Mouse (Mus musculus) thymus, adult 2 months (tissue): ENCODE measurements around the gene Spon1. TPM values are rescaled to one million over a fixed set of nuclear protein-coding genes. Genes with fewer than 3 reads are reported as not detected.

Experiments
- DNase-seq: peaks from one replicate; pipeline ENCODE4 v3.0.0; 2021
- H3K27ac ChIP-seq: fragments of 200-500 bp; 2 replicates; pipeline ENCODE4 v1.5.1; 2012; ENCODE audit warnings: low read length, control low read depth; ENCODE audit not compliant: control insufficient read depth, insufficient read depth
- H3K27me3 ChIP-seq: fragments of 200-500 bp; 2 replicates; pipeline ENCODE4 v1.6.1; 2012; ENCODE audit warnings: mild to moderate bottlenecking, low read length, moderate library complexity, mixed read lengths; ENCODE audit not compliant: control insufficient read depth, insufficient read depth
- H3K36me3 ChIP-seq: fragments of 200-500 bp; 2 replicates; pipeline ENCODE4 v1.6.1; 2012; ENCODE audit warnings: mild to moderate bottlenecking, low read length, moderate library complexity; ENCODE audit not compliant: control insufficient read depth, insufficient read depth
- H3K4me1 ChIP-seq: fragments of 200-500 bp; replicated peaks from 2 replicates; pipeline ENCODE4 v1.6.1; 2012; ENCODE audit warnings: low read length; ENCODE audit not compliant: control insufficient read depth, insufficient read depth
- H3K4me3 ChIP-seq: fragments of 200-500 bp; 2 replicates; pipeline ENCODE4 v1.5.1; 2012; ENCODE audit warnings: mild to moderate bottlenecking, low read length, control low read depth, moderate library complexity; ENCODE audit not compliant: control insufficient read depth, insufficient read depth
- CTCF ChIP-seq: fragments of 200-500 bp; IDR thresholded peaks from 2 replicates; pipeline ENCODE4 v1.5.1; 2012; ENCODE audit warnings: mild to moderate bottlenecking, control low read depth, low read length, moderate library complexity, borderline replicate concordance; ENCODE audit not compliant: control insufficient read depth, poor library complexity, insufficient read depth; ENCODE audit errors: extremely low read depth
- POLR2A ChIP-seq: fragments of 200-500 bp; IDR thresholded peaks from 2 replicates; pipeline ENCODE4 v1.6.1; 2012; ENCODE audit warnings: mild to moderate bottlenecking, low read length, control low read depth, moderate library complexity; ENCODE audit not compliant: control insufficient read depth, poor library complexity, insufficient read depth; ENCODE audit errors: extremely low read depth
- WGBS: fragments of 180-500 bp; shearing (Covaris S2); methylation state at CpG from one replicate; pipeline ENCODE4 v1.1.7; 2018; 5-methylcytosine and 5-hydroxymethylcytosine counted together
- polyA plus RNA-seq: library from polyadenylated mRNA; depleted of rRNA; stranded (reverse); fragments of >200 nt; gene quantifications from 2 replicates; pipeline ENCODE4 v1.2.3, GENCODE M21; 2012

Gene Spon1
- polyA plus RNA-seq, 1 experiment = 3.3 TPM

GRCm38 (mm10) chr7:113798605-113799255 is 32.9 kb downstream of the Spon1 start:
- no peak overlapping the region for H3K27ac ChIP-seq
- DNase-seq = no peak
- H3K36me3 ChIP-seq = no peaks in the 10 kb centered on the region
- H3K4me3 ChIP-seq = no peak overlapping the region
- TF ChIP-seq POLR2A (no peak), CTCF (no peak)
- H3K27me3 ChIP-seq = no peaks in the 10 kb centered on the region
- WGBS = 93% methylated on average over 6 of the region's 6 CpGs
- H3K4me1 ChIP-seq = no peaks in the 10 kb centered on the region

GRCm38 (mm10) chr7:113809781-113810180 is 44.0 kb downstream of the Spon1 start:
- Histone ChIP-seq H3K27me3 (no peaks in the 10 kb centered on the region), H3K36me3 (no peaks in the 10 kb centered on the region), H3K27ac (no peak overlapping the region), H3K4me3 (no peak overlapping the region), H3K4me1 (no peaks in the 10 kb centered on the region)
- no peak for DNase-seq
- no peak for TF ChIP-seq POLR2A
- TF ChIP-seq CTCF = no peak
- WGBS = 91% methylated on average over 1 of the region's 1 CpGs

- H3K36me3 ChIP-seq = no peaks in the 10 kb centered on the region
- no peaks in the 10 kb centered on the region for H3K4me1 ChIP-seq
- TF ChIP-seq POLR2A = no peak
- no peak for TF ChIP-seq CTCF
- no peak for DNase-seq
- H3K27ac ChIP-seq = no peak overlapping the region
- 73% methylated on average over 10 of the region's 10 CpGs for WGBS
- H3K27me3 ChIP-seq = no peaks in the 10 kb centered on the region
- no peak overlapping the region for H3K4me3 ChIP-seq
Observed at GRCm38 (mm10) chr7:113811376-113812158, 45.8 kb downstream of the Spon1 start.

GRCm38 (mm10) chr7:113814101-113814779 is 48.4 kb downstream of the Spon1 start:
- TF ChIP-seq POLR2A (no peak), CTCF (no peak)
- no peaks in the 10 kb centered on the region for H3K36me3 ChIP-seq
- no peaks in the 10 kb centered on the region for H3K4me1 ChIP-seq
- no peak overlapping the region for H3K27ac ChIP-seq
- no peak for DNase-seq
- 98% methylated on average over 10 of the region's 10 CpGs for WGBS
- no peak overlapping the region for H3K4me3 ChIP-seq
- H3K27me3 ChIP-seq = no peaks in the 10 kb centered on the region

GRCm38 (mm10) chr7:113815726-113816125 is 49.9 kb downstream of the Spon1 start:
- Histone ChIP-seq H3K36me3 (no peaks in the 10 kb centered on the region), H3K4me3 (no peak overlapping the region), H3K27ac (no peak overlapping the region), H3K4me1 (no peaks in the 10 kb centered on the region), H3K27me3 (no peaks in the 10 kb centered on the region)
- DNase-seq = no peak
- TF ChIP-seq POLR2A (no peak), CTCF (no peak)
- WGBS = 85% methylated on average over 5 of the region's 5 CpGs

- Histone ChIP-seq H3K27me3 (no peaks in the 10 kb centered on the region), H3K4me1 (no peaks in the 10 kb centered on the region), H3K36me3 (no peaks in the 10 kb centered on the region), H3K27ac (no peak overlapping the region), H3K4me3 (no peak overlapping the region)
- TF ChIP-seq POLR2A = no peak
- no peak for TF ChIP-seq CTCF
- DNase-seq = no peak
- 70% methylated on average over 7 of the region's 7 CpGs for WGBS
Observed at GRCm38 (mm10) chr7:113816827-113817334, 51.1 kb downstream of the Spon1 start.
